Mouse (Mus musculus) neural tube, embryonic 14.5 days (tissue): ENCODE data around the gene Crb1. TPM values are rescaled to one million over a fixed set of nuclear protein-coding genes. Genes with fewer than 3 reads are reported as not detected.

Experiments used
- ATAC-seq: fragments of 200-750 bp; cut with Nextera tagmentation; 2 replicates; pipeline ENCODE4 v1.8.0; 2017; ENCODE audit warnings: low read depth, mild to moderate bottlenecking, moderate TSS enrichment, moderate library complexity
- H3K27ac ChIP-seq: fragments of 300-500 bp; sonication (generic); 2 replicates; pipeline ENCODE4 v1.5.1; 2014; ENCODE audit warnings: low read depth, mild to moderate bottlenecking, control low read depth, low read length, moderate library complexity, mixed read lengths
- H3K27me3 ChIP-seq: fragments of 300-500 bp; sonication (generic); 2 replicates; pipeline ENCODE4 v1.6.1; 2014; ENCODE audit warnings: low read length; ENCODE audit not compliant: control insufficient read depth, insufficient read depth
- H3K36me3 ChIP-seq: fragments of 300-500 bp; sonication (generic); 2 replicates; pipeline ENCODE4 v1.6.1; 2014; ENCODE audit warnings: low read length, mixed read lengths; ENCODE audit not compliant: control insufficient read depth, insufficient read depth
- H3K4me1 ChIP-seq: fragments of 300-500 bp; sonication (generic); 2 replicates; pipeline ENCODE4 v1.6.1; 2014; ENCODE audit warnings: low read length; ENCODE audit not compliant: control insufficient read depth, insufficient read depth
- H3K4me2 ChIP-seq: fragments of 300-500 bp; sonication (generic); 2 replicates; pipeline ENCODE4 v1.6.1; 2014; ENCODE audit warnings: mild to moderate bottlenecking, low read depth, low read length, control low read depth
- H3K4me3 ChIP-seq: fragments of 300-500 bp; sonication (generic); 2 replicates; pipeline ENCODE4 v1.5.1; 2014; ENCODE audit warnings: low read depth, low read length, control low read depth, mixed read lengths
- H3K9ac ChIP-seq: fragments of 300-500 bp; sonication (generic); replicated peaks from 2 replicates; pipeline ENCODE4 v1.6.1; 2014; ENCODE audit warnings: low read depth, mild to moderate bottlenecking, control low read depth, low read length, mixed read lengths
- H3K9me3 ChIP-seq: fragments of 300-500 bp; sonication (generic); 2 replicates; pipeline ENCODE4 v1.6.1; 2016; ENCODE audit warnings: low read length; ENCODE audit not compliant: control insufficient read depth
- WGBS: fragments of 180-500 bp; shearing (Covaris S2); extraction: QIAGEN DNeasy Blood & Tissue Kit; methylation state at CpG from one replicate; pipeline ENCODE4 v1.1.7; 2014; 5-methylcytosine and 5-hydroxymethylcytosine counted together
- polyA plus RNA-seq: library from polyadenylated mRNA; unstranded; fragments of >200 nt; fragmentation: Nextera tagmentation; extraction: Ambion mirVana; gene quantifications from 2 replicates; pipeline ENCODE4 v1.2.1, GENCODE M21; 2014

Gene Crb1
- polyA plus RNA-seq, 1 experiment from 2014 or later, result 1.5 TPM

DNA sequence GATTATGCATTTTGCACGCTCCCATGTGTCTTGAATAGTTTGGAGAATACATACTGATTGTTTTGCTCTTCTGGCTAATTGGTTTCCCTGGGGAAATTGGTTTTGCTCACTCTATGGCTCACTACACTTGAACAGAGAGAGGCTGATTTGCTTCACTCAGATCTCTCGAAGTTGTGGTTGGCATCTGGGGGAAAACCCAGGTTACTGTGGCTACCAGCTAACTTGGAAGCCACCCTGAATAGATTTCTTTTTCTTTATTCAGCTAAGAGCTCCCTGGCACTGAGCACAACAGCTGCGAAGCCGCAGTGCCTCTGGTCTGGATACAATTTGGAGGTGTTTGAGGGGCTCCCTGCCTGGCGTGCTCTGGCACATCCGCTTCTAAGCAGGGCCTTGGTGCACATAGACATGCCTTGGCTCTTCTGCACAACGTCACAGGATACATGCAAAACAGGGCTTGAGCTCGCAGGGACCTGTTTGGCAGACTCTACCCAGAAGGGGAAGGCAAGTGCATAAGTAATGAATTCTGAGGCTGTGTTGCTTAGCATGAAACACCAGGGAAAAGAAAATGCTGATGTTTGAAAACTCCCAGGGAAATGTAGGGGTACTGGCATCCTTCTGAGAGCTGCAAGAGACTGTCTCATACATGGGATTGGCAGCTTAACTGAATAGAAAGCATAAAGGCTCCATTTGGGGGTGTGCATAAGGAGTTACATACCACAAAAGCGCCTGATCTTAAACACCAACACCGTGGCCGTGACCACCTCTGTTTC is 30.1 kb downstream of the Crb1 start:
- WGBS, result 40% methylated on average over 11 of the region's 11 CpGs

GRCm38 (mm10) chr1:139346030-139346601 is 30.8 kb downstream of the Crb1 start:
- H3K4me3 ChIP-seq, result no peak overlapping the region
- H3K4me1 ChIP-seq, result peaks cover 3% of the 10 kb centered on the region; the same call in 1 of the 2 replicates
- no peak overlapping the region for H3K9ac ChIP-seq
- H3K36me3 ChIP-seq, result no peaks in the 10 kb centered on the region
- no peak overlapping the region for H3K4me2 ChIP-seq
- 49% methylated on average over 6 of the region's 6 CpGs for whole genome bisulfite sequencing
- H3K27me3 ChIP-seq, result no peaks in the 10 kb centered on the region
- no peaks in the 10 kb centered on the region for H3K9me3 ChIP-seq
- H3K27ac ChIP-seq, result peak overlapping the region; percentile 13
- ATAC-seq, result peak; percentile 59

More for the DNA sequence above, 30.1 kb downstream of the Crb1 start:
- no peaks in the 10 kb centered on the region for H3K36me3 ChIP-seq
- no peaks in the 10 kb centered on the region for H3K9me3 ChIP-seq
- H3K4me1 ChIP-seq, result peaks cover 3% of the 10 kb centered on the region; the same call in 1 of the 2 replicates
- no peak overlapping the region for H3K4me2 ChIP-seq
- H3K27ac ChIP-seq, result peak overlapping the region; percentile 13
- peak; percentile 92 for ATAC-seq
- H3K4me3 ChIP-seq, result no peak overlapping the region
- H3K9ac ChIP-seq, result no peak overlapping the region
- no peaks in the 10 kb centered on the region for H3K27me3 ChIP-seq

GRCm38 (mm10) chr1:139340178-139340859 is 36.6 kb downstream of the Crb1 start:
- no peak overlapping the region for H3K9ac ChIP-seq
- WGBS, result 4% methylated on average over 1 of the region's 2 CpGs
- ATAC-seq, result peak; percentile 85; the same call in 1 of the 2 replicates

GRCm38 (mm10) chr1:139336997-139337396 is 39.9 kb downstream of the Crb1 start:
- H3K4me2 ChIP-seq, result no peak overlapping the region
- H3K4me3 ChIP-seq, result no peak overlapping the region
- no peak for ATAC-seq

More at GRCm38 (mm10) chr1:139340178-139340859, 36.6 kb downstream of the Crb1 start:
- Histone ChIP-seq H3K4me2 (no peak overlapping the region), H3K36me3 (no peaks in the 10 kb centered on the region), H3K9me3 (no peaks in the 10 kb centered on the region), H3K4me1 (no peaks in the 10 kb centered on the region), H3K27me3 (no peaks in the 10 kb centered on the region), H3K4me3 (no peak overlapping the region), H3K27ac (no peak overlapping the region)

GRCm38 (mm10) chr1:139328811-139329210 is 48.1 kb downstream of the Crb1 start:
- Histone ChIP-seq H3K9ac (no peak overlapping the region), H3K9me3 (no peaks in the 10 kb centered on the region), H3K4me3 (no peak overlapping the region), H3K27ac (no peak overlapping the region), H3K4me1 (no peaks in the 10 kb centered on the region), H3K4me2 (no peak overlapping the region), H3K36me3 (no peaks in the 10 kb centered on the region), H3K27me3 (no peaks in the 10 kb centered on the region)
- WGBS, result 86% methylated on average over 1 of the region's 1 CpGs
- no peak for ATAC-seq

More at GRCm38 (mm10) chr1:139336997-139337396, 39.9 kb downstream of the Crb1 start:
- WGBS, result 59% methylated on average over 2 of the region's 2 CpGs
- Histone ChIP-seq H3K27ac (no peak overlapping the region), H3K27me3 (no peaks in the 10 kb centered on the region), H3K9me3 (no peaks in the 10 kb centered on the region), H3K9ac (no peak overlapping the region), H3K4me1 (no peaks in the 10 kb centered on the region), H3K36me3 (no peaks in the 10 kb centered on the region)

DNA sequence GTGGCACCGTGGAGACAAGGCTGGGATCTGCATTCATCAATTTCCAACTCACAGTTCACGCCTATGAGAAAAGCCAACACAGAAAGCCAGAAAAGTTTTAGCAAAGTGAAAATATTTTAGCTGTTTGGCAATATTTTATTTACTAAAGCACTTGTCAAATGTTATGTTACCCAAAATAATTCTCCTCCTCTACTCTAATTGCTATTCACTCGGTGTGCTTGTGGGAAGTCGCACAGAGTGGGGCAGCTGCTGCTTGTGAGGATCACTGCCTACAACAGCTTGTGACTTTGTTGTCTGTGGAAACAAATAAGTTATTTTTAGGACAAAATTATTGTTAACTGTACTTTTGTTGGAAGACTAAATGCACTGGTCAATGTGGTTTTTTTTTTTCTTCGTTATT is 48.6 kb downstream of the Crb1 start:
- no peak for ATAC-seq
- 86% methylated on average over 5 of the region's 5 CpGs for WGBS
- H3K27me3 ChIP-seq, result no peaks in the 10 kb centered on the region
- no peaks in the 10 kb centered on the region for H3K9me3 ChIP-seq
- H3K27ac ChIP-seq, result no peak overlapping the region
- H3K4me3 ChIP-seq, result no peak overlapping the region
- no peaks in the 10 kb centered on the region for H3K4me1 ChIP-seq
- H3K36me3 ChIP-seq, result no peaks in the 10 kb centered on the region
- H3K9ac ChIP-seq, result no peak overlapping the region
- no peak overlapping the region for H3K4me2 ChIP-seq

DNA sequence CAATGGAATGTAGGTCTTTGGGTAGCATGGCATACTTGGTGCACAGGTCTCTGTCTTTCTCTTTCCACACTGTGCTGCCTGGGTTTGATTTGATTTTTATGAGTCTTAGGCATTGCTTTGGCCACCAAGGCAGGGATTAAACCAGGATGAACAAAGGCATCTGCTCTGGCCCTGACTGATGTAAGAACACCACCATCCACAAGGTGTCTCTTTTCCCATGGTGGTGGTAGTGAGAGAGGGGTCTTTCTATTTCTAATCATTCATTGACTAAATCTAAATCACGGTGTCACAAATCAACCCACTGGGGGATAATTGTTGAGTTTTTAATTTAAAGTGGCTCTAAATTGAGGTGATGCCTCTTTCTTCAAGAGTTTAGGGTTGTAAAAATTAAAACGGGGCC is 51.5 kb downstream of the Crb1 start:
- Histone ChIP-seq H3K4me2 (no peak overlapping the region), H3K27ac (no peak overlapping the region), H3K4me3 (no peak overlapping the region), H3K27me3 (no peaks in the 10 kb centered on the region), H3K9me3 (no peaks in the 10 kb centered on the region), H3K4me1 (no peaks in the 10 kb centered on the region), H3K36me3 (no peaks in the 10 kb centered on the region), H3K9ac (no peak overlapping the region)
- ATAC-seq, result 0 out of 2 replicates have a peak, but pooled peaks have one; percentile 24
- WGBS, result 70% methylated on average over 2 of the region's 2 CpGs

GRCm38 (mm10) chr1:139319798-139320197 is 57.1 kb downstream of the Crb1 start:
- Histone ChIP-seq H3K4me3 (no peak overlapping the region), H3K4me1 (no peaks in the 10 kb centered on the region), H3K27me3 (no peaks in the 10 kb centered on the region), H3K27ac (no peak overlapping the region), H3K9ac (no peak overlapping the region), H3K9me3 (no peaks in the 10 kb centered on the region), H3K36me3 (no peaks in the 10 kb centered on the region), H3K4me2 (no peak overlapping the region)
- ATAC-seq, result no peak
- WGBS, result 7% methylated on average over 6 of the region's 6 CpGs
